Mouse (Mus musculus) neural tube, embryonic 13.5 days (tissue): ENCODE measurements at regions not wholly inside any gene's neighbourhood (a gene's known extent, or its start where the extent isn't known, plus 50 kb on each side); places are given as distances from the start of the nearest gene placed in this dataset.

Experiments
- ATAC-seq: fragments of 200-750 bp; cut with Nextera tagmentation; 2 replicates; pipeline ENCODE4 v1.8.0; 2017; ENCODE audit warnings: low read depth, mild to moderate bottlenecking, moderate TSS enrichment, moderate library complexity
- H3K27ac ChIP-seq: fragments of 300-500 bp; sonication (generic); replicated peaks from 2 replicates; pipeline ENCODE4 v1.5.1; 2015; ENCODE audit warnings: moderate library complexity, mild to moderate bottlenecking, inconsistent platforms
- H3K27me3 ChIP-seq: fragments of 300-500 bp; sonication (generic); 2 replicates; pipeline ENCODE4 v1.6.1; 2015; ENCODE audit warnings: mild to moderate bottlenecking, inconsistent platforms
- H3K36me3 ChIP-seq: fragments of 300-500 bp; sonication (generic); 2 replicates; pipeline ENCODE4 v1.6.1; 2015; ENCODE audit warnings: mild to moderate bottlenecking, inconsistent platforms
- H3K4me1 ChIP-seq: fragments of 300-500 bp; sonication (generic); replicated peaks from 2 replicates; pipeline ENCODE4 v1.6.1; 2015; ENCODE audit warnings: inconsistent platforms
- H3K4me2 ChIP-seq: fragments of 300-500 bp; sonication (generic); 2 replicates; pipeline ENCODE4 v1.6.1; 2015; ENCODE audit warnings: inconsistent platforms, mild to moderate bottlenecking, moderate library complexity
- H3K4me3 ChIP-seq: fragments of 300-500 bp; sonication (generic); 2 replicates; pipeline ENCODE4 v1.5.1; 2015; ENCODE audit warnings: mild to moderate bottlenecking, inconsistent platforms
- H3K9ac ChIP-seq: fragments of 300-500 bp; sonication (generic); 2 replicates; pipeline ENCODE4 v1.6.1; 2015; ENCODE audit warnings: moderate library complexity, mild to moderate bottlenecking, inconsistent platforms
- H3K9me3 ChIP-seq: fragments of 300-500 bp; sonication (generic); 2 replicates; pipeline ENCODE4 v1.6.1; 2016; ENCODE audit warnings: inconsistent platforms
- WGBS: fragments of 180-500 bp; shearing (Covaris S2); methylation state at CpG from one replicate; pipeline ENCODE4 v1.1.7; 2015; 5-methylcytosine and 5-hydroxymethylcytosine counted together

DNA sequence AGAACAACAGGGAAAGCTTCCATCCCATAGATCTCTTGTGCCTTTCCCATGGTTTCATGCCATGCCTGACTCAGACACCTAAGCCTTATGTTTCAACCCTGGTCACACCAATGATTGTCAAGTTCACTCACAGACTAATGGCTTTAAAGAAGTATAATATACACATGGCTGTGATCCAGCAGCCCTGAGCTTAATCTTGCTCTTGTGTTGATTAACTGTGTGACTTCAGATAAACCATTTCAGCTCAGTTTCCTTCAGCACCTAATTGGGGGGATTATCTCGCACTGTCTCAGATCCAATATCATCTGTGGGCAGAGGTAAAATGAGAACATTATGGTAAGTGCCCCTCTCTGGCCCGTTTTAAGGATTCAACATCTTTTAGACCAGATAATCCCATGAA, 223.9 kb upstream of the Pard3b start:
- Histone ChIP-seq H3K9me3 (no peaks in the 10 kb centered on the region), H3K36me3 (no peaks in the 10 kb centered on the region), H3K4me1 (peaks cover 11% of the 10 kb centered on the region), H3K27ac (no peak overlapping the region), H3K27me3 (no peaks in the 10 kb centered on the region), H3K9ac (no peak overlapping the region), H3K4me2 (no peak overlapping the region), H3K4me3 (no peak overlapping the region)
- no peak for ATAC-seq
- 75% methylated on average over 2 of the region's 2 CpGs for WGBS

DNA sequence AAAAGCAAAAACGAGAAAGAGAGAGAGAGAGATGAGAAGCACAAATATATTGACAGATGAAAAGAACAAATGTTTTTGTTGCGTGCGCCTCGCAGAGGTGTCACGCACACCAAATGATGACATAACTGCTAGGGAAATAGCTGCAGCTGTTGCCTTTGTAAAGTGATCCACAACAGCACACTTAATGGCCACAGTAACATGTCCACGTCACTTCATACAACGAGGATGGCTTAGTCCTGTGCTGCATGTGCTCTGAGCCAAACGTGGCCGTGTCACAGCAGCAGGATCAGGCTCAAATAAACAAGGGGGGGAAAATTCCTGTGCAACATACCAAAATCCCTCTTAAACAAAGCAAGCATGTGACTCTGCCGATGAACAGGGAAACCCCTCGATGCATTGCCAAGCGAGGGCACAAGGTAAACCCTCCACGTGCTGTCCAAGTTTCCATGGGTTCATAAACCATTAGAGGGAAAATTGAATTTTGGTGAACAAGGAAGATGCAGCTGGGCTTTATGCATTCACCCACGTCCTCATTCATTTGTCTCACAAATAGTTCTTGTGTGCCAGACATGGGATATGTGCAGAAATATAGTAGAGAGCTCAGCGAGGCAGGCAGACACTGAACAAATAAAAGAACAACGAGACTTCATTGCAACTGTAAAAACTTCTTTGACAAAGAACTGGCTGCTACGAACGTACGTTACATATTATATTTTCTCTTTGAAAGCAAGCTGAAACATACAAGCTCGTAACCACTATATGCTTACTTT, 223.0 kb upstream of the Pard3b start:
- H3K4me2 ChIP-seq = no peak overlapping the region
- 69% methylated on average over 20 of the region's 20 CpGs for WGBS

DNA sequence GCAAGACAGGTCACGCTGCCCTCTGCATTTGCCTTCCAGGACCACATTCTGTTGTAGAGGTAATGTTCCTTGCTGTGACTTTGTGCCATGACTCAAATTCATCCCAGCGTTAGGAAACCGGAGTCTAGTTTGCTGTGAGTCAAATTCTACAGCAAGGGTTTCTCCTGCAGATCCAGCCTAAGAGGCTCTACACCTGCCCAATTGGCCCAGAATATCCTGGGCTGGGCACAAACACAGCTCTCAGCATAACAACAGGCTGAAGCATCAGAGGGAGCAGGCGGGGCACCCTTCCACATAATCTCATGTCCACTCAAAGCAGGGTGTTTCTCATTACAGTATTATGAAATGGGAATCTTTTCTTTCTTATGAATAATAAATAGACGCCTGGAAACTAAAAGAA, 220.2 kb upstream of the Pard3b start:
- H3K9me3 ChIP-seq = no peaks in the 10 kb centered on the region
- peaks cover 16% of the 10 kb centered on the region for H3K4me1 ChIP-seq
- WGBS = 71% methylated on average over 5 of the region's 5 CpGs
- no peaks in the 10 kb centered on the region for H3K27me3 ChIP-seq
- no peak overlapping the region for H3K9ac ChIP-seq
- ATAC-seq = no peak
- no peak overlapping the region for H3K4me3 ChIP-seq
- H3K27ac ChIP-seq = no peak overlapping the region
- no peak overlapping the region for H3K4me2 ChIP-seq
- H3K36me3 ChIP-seq = no peaks in the 10 kb centered on the region

More for the DNA sequence above, 223.0 kb upstream of the Pard3b start:
- Histone ChIP-seq H3K27me3 (no peaks in the 10 kb centered on the region), H3K4me1 (peaks cover 16% of the 10 kb centered on the region), H3K4me3 (no peak overlapping the region), H3K9ac (no peak overlapping the region), H3K9me3 (no peaks in the 10 kb centered on the region), H3K27ac (no peak overlapping the region), H3K36me3 (no peaks in the 10 kb centered on the region)
- ATAC-seq = no peak

DNA sequence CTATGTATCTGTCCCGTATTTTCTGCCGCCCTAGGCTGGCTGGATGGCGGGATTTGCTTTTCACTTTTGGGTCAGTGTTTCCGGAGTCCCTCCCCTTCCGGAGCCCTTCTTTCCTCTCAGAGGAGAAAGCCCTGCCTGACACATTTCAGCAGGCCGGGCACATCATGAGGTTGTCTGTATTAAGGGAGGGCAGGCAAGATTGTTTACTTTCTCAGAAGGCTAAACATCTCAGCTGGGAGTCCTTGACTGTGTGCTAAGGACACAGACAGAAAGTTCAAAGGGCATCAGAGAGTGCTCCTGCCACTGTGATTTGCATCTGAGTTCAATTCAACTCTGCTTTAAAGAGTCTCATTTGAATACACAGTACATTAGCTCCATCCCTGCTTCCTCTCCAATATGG, 218.8 kb upstream of the Pard3b start:
- H3K9ac ChIP-seq = no peak overlapping the region
- H3K4me2 ChIP-seq = no peak overlapping the region
- ATAC-seq = no peak; the same call in 1 of the 2 replicates
- H3K27ac ChIP-seq = no peak overlapping the region
- H3K4me1 ChIP-seq = peaks cover 16% of the 10 kb centered on the region
- no peaks in the 10 kb centered on the region for H3K27me3 ChIP-seq
- no peaks in the 10 kb centered on the region for H3K9me3 ChIP-seq
- H3K36me3 ChIP-seq = no peaks in the 10 kb centered on the region
- no peak overlapping the region for H3K4me3 ChIP-seq
- WGBS = 48% methylated on average over 6 of the region's 6 CpGs

DNA sequence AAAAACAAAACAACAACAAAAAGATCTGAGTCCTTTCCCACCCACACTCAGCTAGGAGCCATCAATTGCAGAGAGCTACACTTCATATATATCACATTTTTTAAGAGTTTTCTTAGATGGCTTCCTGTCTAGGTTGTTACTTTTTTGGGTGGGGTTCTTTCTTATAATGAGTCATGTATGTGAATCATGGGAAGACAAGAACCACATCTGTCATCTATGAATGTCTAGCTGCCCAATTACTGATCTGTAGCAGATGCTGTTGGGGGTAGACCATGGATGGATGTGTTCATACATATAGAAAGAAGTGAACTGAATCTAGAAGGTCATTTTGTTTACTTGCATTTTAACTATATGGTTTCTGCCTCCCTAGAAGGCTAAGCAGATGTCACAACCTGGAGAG, 215.4 kb upstream of the Pard3b start:
- ATAC-seq = no peak
- Histone ChIP-seq H3K4me1 (peaks cover 9% of the 10 kb centered on the region), H3K9me3 (no peaks in the 10 kb centered on the region), H3K36me3 (no peaks in the 10 kb centered on the region), H3K4me2 (no peak overlapping the region), H3K27ac (no peak overlapping the region), H3K27me3 (no peaks in the 10 kb centered on the region), H3K4me3 (no peak overlapping the region), H3K9ac (no peak overlapping the region)

DNA sequence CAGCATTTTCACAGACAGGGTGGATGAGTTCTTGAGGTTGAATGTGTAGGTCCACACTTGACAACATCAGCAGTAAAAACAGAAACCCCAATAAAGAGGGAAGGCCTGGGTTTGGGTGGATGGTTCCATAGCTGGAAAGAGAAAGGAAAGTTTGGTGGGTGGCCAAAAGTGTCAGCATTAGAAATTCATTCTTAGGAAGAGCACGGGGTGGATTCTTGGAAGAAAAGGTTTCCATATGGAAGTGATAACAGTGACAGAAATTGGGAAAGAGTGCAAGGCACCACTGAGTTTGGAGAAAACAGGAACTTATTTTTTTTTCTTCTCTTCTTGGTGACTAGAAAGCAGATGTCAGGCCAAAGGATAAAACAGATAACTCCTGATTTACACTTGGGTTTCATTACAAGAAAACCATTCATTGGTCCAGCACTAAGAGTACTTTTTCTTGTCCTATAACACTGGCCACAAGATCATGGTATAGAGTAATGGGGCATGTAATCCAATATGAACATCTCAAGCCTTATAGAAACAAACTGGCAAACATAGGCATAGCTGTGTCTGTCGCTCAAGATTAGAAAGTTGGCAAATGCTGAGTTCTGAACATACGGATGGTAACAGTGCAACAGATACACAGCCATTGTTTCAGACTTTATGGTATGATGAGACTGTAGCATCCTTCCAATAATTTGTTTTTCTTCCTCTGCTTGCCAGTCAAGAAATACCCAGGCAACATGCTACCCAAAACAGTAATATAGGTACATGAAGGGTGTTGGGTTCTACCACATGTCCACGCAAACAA, 209.7 kb upstream of the Pard3b start:
- Histone ChIP-seq H3K27ac (no peak overlapping the region), H3K4me3 (no peak overlapping the region), H3K9me3 (no peaks in the 10 kb centered on the region), H3K36me3 (no peaks in the 10 kb centered on the region), H3K9ac (no peak overlapping the region), H3K27me3 (no peaks in the 10 kb centered on the region), H3K4me1 (no peaks in the 10 kb centered on the region), H3K4me2 (no peak overlapping the region)
- 92% methylated on average over 4 of the region's 4 CpGs for WGBS
- no peak for ATAC-seq

DNA sequence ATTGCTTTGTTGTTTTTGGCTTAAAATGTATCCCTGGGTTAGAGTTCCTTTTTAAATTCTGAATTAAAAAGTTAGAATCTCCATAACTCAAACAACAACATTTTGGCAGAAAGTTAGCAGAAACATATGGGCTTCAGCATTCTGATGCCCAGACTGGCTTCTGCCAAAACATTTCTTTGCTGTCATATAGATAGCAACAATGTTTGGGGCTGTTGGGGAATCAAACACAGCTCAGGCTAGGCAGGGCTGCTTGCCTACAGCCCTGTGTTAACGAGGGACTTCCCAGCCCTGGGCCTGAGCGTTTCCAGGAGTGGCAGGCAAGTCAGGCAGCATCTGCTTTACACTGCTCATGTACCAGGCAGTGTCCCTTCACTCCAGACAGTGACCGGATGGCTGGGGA, 201.0 kb upstream of the Pard3b start:
- Histone ChIP-seq H3K9me3 (no peaks in the 10 kb centered on the region), H3K36me3 (no peaks in the 10 kb centered on the region), H3K27ac (no peak overlapping the region), H3K4me3 (no peak overlapping the region), H3K27me3 (no peaks in the 10 kb centered on the region), H3K4me1 (no peaks in the 10 kb centered on the region), H3K4me2 (no peak overlapping the region), H3K9ac (no peak overlapping the region)
- ATAC-seq = no peak
- 73% methylated on average over 3 of the region's 3 CpGs for WGBS

DNA sequence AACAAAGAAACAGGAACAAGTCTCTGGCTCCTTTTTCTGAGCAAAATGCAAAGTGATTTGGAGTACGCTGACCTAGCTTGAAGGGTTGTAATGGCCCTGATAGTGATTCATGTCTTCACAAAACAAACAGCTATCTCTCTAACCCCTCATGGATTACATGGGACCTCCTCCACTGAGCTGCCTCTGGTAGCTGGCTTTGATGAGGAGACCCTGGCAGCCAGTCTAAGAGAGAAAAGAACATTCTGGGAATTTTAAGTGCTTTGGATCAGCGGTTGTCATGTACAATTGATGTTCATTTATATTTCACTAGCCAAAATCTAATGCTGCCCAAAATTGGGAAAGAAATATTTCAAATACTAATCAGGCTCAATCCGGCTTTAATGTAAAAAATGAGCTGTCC, 177.2 kb upstream of the Pard3b start:
- no peak overlapping the region for H3K9ac ChIP-seq
- H3K27ac ChIP-seq = no peak overlapping the region
- no peaks in the 10 kb centered on the region for H3K27me3 ChIP-seq
- H3K9me3 ChIP-seq = no peaks in the 10 kb centered on the region
- 49% methylated on average over 3 of the region's 3 CpGs for WGBS
- peaks cover 5% of the 10 kb centered on the region; the same call in 1 of the 2 replicates for H3K4me1 ChIP-seq
- no peaks in the 10 kb centered on the region for H3K36me3 ChIP-seq
- H3K4me2 ChIP-seq = no peak overlapping the region
- ATAC-seq = no peak
- no peak overlapping the region for H3K4me3 ChIP-seq

DNA sequence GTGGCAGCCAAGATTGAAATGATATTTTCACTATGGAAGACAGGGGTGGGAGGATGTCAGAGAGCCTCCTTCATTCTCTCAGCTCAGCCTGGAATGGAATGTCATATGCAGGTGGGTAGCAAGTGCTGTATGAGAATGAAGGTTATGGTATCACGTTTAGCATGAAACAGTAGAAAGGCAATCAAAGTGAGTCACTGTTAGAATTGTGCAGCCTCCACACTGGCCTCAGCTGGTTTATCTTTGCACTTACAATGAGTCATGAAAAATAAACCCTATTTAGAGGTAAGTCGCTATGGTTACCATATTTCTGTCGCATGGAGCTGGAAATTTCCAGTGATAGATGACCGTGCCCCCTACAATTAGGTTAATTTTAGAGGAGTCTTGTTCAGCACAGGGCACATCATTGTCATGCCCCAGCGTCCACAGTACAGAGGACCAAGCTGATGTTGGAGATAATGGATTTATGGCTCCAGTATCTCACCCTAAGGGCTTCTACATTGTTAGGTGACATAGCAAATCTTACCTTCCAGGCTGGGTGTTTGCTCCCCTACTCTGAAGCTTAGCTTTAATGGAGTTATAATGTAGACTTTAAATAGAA, 167.9 kb upstream of the Pard3b start:
- Histone ChIP-seq H3K4me3 (no peak overlapping the region), H3K27ac (peak overlapping the region; percentile 62), H3K4me2 (no peak overlapping the region), H3K36me3 (no peaks in the 10 kb centered on the region), H3K4me1 (peaks cover 23% of the 10 kb centered on the region), H3K27me3 (no peaks in the 10 kb centered on the region), H3K9me3 (no peaks in the 10 kb centered on the region), H3K9ac (no peak overlapping the region)
- 39% methylated on average over 5 of the region's 5 CpGs for WGBS
- ATAC-seq = no peak

DNA sequence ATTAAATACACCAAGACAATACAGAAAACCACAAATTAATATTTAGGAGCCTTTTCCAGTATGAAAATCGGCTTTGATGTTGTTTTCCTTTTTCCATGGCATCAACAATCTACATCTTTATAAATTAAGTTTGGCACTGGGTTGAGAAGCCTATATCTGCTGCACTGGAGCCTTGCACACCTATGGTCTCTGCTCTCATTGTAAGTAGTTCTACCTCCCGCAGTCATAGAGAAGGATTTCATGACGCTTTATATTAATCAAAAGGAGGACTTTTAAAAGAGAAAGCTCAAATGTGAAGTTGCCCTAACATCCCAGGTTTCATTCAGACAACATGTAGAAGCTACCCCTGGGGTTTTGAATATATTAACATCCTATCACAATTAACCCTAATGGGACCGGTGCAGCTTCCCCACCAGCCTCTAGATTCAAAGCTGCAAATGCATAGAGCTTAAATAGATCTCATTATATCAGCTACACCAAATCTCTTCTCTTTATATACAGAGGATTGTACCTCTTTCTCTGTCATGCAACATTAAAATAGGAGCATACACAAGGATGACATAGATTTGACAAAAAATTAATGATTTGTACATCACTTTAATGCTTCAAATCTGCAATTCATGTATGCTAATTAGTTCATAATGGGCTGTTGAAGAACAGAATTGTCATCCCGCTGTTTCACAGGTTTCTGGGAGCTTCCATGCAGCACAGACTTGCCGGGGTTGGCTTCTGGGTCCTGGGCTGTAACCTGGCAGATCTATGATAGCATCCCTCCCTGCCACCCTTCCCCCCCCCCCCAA, 166.6 kb upstream of the Pard3b start:
- H3K27me3 ChIP-seq = no peaks in the 10 kb centered on the region
- ATAC-seq = peak; percentile 87
- 41% methylated on average over 6 of the region's 6 CpGs for WGBS
- peak overlapping the region; percentile 51 for H3K4me2 ChIP-seq
- H3K9ac ChIP-seq = peak overlapping the region; percentile 63
- peaks cover 23% of the 10 kb centered on the region for H3K4me1 ChIP-seq
- H3K4me3 ChIP-seq = peak overlapping the region; percentile 25
- no peaks in the 10 kb centered on the region for H3K36me3 ChIP-seq
- H3K27ac ChIP-seq = peak overlapping the region; percentile 96
- H3K9me3 ChIP-seq = no peaks in the 10 kb centered on the region

DNA sequence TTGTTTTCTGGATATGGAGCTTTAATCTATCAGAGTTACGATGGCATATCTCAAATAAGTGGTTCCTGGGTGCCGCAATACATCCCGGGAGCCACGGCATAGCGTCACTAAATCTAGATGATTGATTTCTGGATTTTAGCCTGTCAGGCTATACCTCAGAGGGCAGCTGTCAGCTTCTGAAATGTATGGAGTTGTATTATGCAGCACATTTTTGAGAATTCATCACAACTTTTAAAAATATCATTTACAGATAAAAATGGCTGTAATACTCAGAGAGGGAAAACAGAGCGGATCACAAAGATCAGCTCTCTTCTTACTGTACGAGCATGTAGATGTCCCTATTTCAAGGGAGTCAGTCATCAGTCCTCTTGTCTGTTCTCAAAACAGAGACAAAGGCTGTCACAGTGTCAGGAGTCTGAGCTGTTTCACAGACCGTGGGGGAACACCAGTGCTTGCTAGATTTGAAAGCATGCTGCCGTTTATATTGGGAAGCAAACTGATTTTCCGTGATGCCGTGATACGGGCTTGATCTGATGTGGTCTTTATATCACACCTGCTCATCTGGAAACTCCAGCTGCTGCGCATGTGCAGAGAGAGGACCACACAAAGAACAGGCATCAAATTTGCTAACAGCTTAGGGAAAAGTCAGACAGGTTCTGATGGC, 165.9 kb upstream of the Pard3b start:
- peak; percentile 77 for ATAC-seq
- peaks cover 23% of the 10 kb centered on the region for H3K4me1 ChIP-seq
- whole genome bisulfite sequencing = 37% methylated on average over 13 of the region's 13 CpGs
- H3K27me3 ChIP-seq = no peaks in the 10 kb centered on the region
- no peaks in the 10 kb centered on the region for H3K36me3 ChIP-seq
- peak overlapping the region; percentile 96 for H3K27ac ChIP-seq
- peak overlapping the region; percentile 25 for H3K4me3 ChIP-seq
- no peaks in the 10 kb centered on the region for H3K9me3 ChIP-seq
- H3K4me2 ChIP-seq = peak overlapping the region; percentile 51
- H3K9ac ChIP-seq = peak overlapping the region; percentile 63
